Mouse (Mus musculus) megakaryocyte, embryonic 14.5 days (primary cell): ENCODE measurements around the gene Nubp1. TPM values are rescaled to one million over a fixed set of nuclear protein-coding genes. Genes with fewer than 3 reads are reported as not detected.

Experiments used
- H3K27me3 ChIP-seq: replicated peaks from 2 replicates; pipeline ENCODE3; 2012; ENCODE audit warnings: inconsistent platforms
- H3K36me3 ChIP-seq: replicated peaks from 2 replicates; pipeline ENCODE3; 2012; ENCODE audit warnings: low read length, inconsistent platforms, mixed read lengths
- H3K4me1 ChIP-seq: 2 replicates; pipeline ENCODE4 v1.6.1; 2012; ENCODE audit warnings: inconsistent platforms
- H3K4me3 ChIP-seq: replicated peaks from 2 replicates; pipeline ENCODE3; 2012; ENCODE audit warnings: moderate library complexity, mild to moderate bottlenecking, inconsistent platforms
- H3K9me3 ChIP-seq: 2 replicates; pipeline ENCODE4 v1.6.1; 2012; ENCODE audit warnings: inconsistent platforms
- FLI1 ChIP-seq: IDR thresholded peaks from 2 replicates; pipeline ENCODE4 v1.6.1; 2012; ENCODE audit warnings: low read length, inconsistent platforms, mixed read lengths
- GATA1 ChIP-seq: IDR thresholded peaks from 3 replicates; pipeline ENCODE4 v1.6.1; 2012; ENCODE audit warnings: mixed read lengths, low read length, inconsistent platforms, borderline replicate concordance
- polyA plus RNA-seq: library from polyadenylated mRNA; stranded (reverse); fragments of >175 nt; gene quantifications from 2 replicates; pipeline ENCODE4 v1.2.3, GENCODE M21; 2012; ENCODE audit warnings: low replicate concordance; ENCODE audit not compliant: insufficient read depth

Nubp1 gene
- polyA plus RNA-seq, 1 experiment = 20.5 TPM

DNA sequence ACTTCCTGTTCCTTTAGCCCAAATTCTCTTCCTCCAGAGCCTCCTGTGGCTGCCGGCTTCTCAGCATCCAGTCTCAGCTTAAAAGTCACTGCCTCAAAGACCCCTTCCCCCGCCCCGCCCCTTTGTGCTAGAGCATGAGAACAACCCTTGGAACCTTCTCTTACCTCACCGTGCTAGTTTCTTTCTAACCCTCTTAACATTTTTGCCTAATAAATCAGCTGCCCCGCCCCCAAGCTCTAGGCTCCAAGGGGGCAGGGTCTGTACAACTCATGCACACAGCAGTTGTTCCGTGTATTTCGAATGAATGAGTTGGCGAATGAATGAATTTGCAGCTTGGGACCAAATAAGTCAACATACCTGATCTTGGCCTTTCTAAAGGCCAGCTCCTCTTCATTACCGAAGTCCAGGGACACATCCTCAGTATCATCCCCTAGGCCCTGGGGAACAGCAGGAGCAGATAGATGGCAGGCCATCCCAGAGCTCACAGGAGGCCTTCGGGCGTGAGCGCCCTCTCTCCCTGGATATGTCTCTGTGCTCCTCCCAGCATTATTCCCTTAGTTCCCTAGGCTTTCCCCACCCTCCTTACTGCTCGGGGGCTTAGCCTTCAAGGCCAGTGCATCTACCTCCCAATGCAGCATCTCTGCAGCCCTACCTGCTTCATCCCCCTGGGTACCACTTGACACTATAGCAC, 35.0 kb downstream of the Nubp1 start:
- no peak overlapping the region for H3K4me3 ChIP-seq
- H3K4me1 ChIP-seq = peaks cover 4% of the 10 kb centered on the region
- H3K9me3 ChIP-seq = no peaks in the 10 kb centered on the region
- TF ChIP-seq FLI1 (no peak), GATA1 (no peak)
- no peaks in the 10 kb centered on the region for H3K36me3 ChIP-seq
- peaks cover 18% of the 10 kb centered on the region for H3K27me3 ChIP-seq

- no peaks in the 10 kb centered on the region for H3K36me3 ChIP-seq
- peaks cover 20% of the 10 kb centered on the region for H3K27me3 ChIP-seq
- TF ChIP-seq GATA1 (no peak), FLI1 (no peak)
- H3K4me3 ChIP-seq = no peak within 1 kb of the TSS
- H3K4me1 ChIP-seq = peaks cover 4% of the 10 kb centered on the region
- H3K9me3 ChIP-seq = no peaks in the 10 kb centered on the region
Observed at GRCm38 (mm10) chr16:10447264-10447594, 35.5 kb downstream of the Nubp1 start, which contains the start of gene Tvp23a. Gene Tvp23a (minus strand): TSS chr16:10447362.

DNA sequence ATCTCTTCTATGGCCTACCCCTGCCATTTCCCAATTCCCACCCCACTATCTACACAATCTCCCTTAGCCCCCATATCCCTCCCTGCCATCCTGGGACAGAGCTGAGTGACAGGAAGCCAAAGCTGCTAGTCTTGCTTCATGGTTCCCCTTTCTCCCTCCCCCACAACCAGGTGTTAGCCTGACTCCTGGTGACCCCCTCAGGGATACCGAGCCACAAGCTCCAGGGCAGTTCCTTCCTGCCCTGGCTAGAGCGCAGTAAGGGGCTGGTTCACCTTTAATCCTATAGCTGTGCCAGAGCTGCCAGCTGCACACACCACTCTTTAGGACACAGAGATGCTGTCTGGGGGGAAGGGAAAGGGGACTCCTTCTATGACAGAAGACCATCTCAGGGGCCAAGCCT, 36.0 kb downstream of the Nubp1 start:
- Histone ChIP-seq H3K9me3 (no peaks in the 10 kb centered on the region), H3K36me3 (no peaks in the 10 kb centered on the region), H3K4me3 (no peak overlapping the region), H3K4me1 (peaks cover 4% of the 10 kb centered on the region), H3K27me3 (peaks cover 22% of the 10 kb centered on the region)
- TF ChIP-seq FLI1 = no peak

DNA sequence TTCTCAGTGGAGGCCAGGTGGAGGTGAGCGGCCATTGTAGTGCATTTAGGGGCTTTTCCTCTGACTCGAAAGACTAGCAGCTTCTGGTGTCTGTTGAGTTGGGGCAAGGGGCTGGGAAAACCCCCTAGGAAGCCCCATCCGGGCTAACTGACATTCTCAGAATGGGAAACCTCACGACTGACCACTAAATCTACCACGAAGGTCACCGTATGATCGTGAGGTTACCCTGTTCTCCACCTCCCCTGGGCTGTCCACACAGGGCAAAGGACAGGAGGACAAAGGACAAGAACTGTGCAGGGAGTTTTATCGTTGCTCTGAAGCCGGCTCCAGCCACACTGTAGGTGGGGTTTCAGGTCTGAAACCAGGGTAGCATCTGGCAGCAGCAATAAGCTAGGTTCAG, 37.2 kb downstream of the Nubp1 start:
- Histone ChIP-seq H3K36me3 (no peaks in the 10 kb centered on the region), H3K4me3 (no peak overlapping the region), H3K9me3 (no peaks in the 10 kb centered on the region), H3K27me3 (peaks cover 25% of the 10 kb centered on the region), H3K4me1 (peaks cover 4% of the 10 kb centered on the region)
- TF ChIP-seq GATA1 = no peak
- no peak for TF ChIP-seq FLI1

GRCm38 (mm10) chr16:10451906-10452305, 40.2 kb downstream of the Nubp1 start:
- H3K9me3 ChIP-seq = no peaks in the 10 kb centered on the region
- H3K4me1 ChIP-seq = no peaks in the 10 kb centered on the region

GRCm38 (mm10) chr16:10452445-10452896, 40.7 kb downstream of the Nubp1 start:
- Histone ChIP-seq H3K4me3 (no peak overlapping the region), H3K27me3 (peaks cover 21% of the 10 kb centered on the region), H3K9me3 (no peaks in the 10 kb centered on the region), H3K4me1 (no peaks in the 10 kb centered on the region), H3K36me3 (no peaks in the 10 kb centered on the region)
- TF ChIP-seq GATA1 = no peak
- no peak for TF ChIP-seq FLI1

More at GRCm38 (mm10) chr16:10451906-10452305, 40.2 kb downstream of the Nubp1 start:
- H3K27me3 ChIP-seq = peaks cover 24% of the 10 kb centered on the region
- no peaks in the 10 kb centered on the region for H3K36me3 ChIP-seq
- TF ChIP-seq FLI1 = no peak
- TF ChIP-seq GATA1 = no peak
- no peak overlapping the region for H3K4me3 ChIP-seq

GRCm38 (mm10) chr16:10453872-10454582, 42.3 kb downstream of the Nubp1 start:
- no peak for TF ChIP-seq FLI1
- no peak for TF ChIP-seq GATA1
- Histone ChIP-seq H3K27me3 (peaks cover 17% of the 10 kb centered on the region), H3K4me3 (no peak overlapping the region), H3K4me1 (no peaks in the 10 kb centered on the region), H3K36me3 (no peaks in the 10 kb centered on the region), H3K9me3 (no peaks in the 10 kb centered on the region)

DNA sequence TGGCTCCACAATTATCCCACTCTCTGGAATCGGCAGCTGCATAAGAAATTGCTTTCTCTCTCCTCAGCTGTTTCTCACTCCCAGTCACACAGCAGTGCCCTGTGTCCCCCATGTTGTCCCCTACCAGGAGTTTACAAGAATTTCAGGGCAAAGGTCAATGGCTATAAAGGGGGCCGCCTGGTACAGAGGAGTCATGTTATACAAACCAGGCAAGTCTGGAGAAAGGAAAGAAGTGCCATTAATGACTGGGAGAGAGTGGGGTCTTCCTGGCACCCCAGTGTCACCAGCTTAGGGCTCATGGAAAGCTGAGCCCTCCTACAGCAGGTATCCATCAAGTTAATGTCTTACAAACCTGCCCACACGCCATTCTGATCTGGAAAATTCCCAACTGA, 42.8 kb downstream of the Nubp1 start:
- H3K9me3 ChIP-seq = peaks cover under 1% of the 10 kb centered on the region; the same call in 1 of the 2 replicates
- H3K4me1 ChIP-seq = no peaks in the 10 kb centered on the region
- H3K36me3 ChIP-seq = no peaks in the 10 kb centered on the region
- no peak overlapping the region for H3K4me3 ChIP-seq
- TF ChIP-seq GATA1 (no peak), FLI1 (no peak)
- peaks cover 16% of the 10 kb centered on the region for H3K27me3 ChIP-seq

GRCm38 (mm10) chr16:10460188-10460587, 48.4 kb downstream of the Nubp1 start:
- Histone ChIP-seq H3K36me3 (no peaks in the 10 kb centered on the region), H3K9me3 (peaks cover 5% of the 10 kb centered on the region; the same call in 1 of the 2 replicates), H3K27me3 (peaks cover 10% of the 10 kb centered on the region), H3K4me1 (peaks cover 6% of the 10 kb centered on the region), H3K4me3 (no peak overlapping the region)
- no peak for TF ChIP-seq FLI1
- TF ChIP-seq GATA1 = no peak

GRCm38 (mm10) chr16:10461178-10461577, 49.4 kb downstream of the Nubp1 start:
- H3K4me1 ChIP-seq = peaks cover 6% of the 10 kb centered on the region
- H3K9me3 ChIP-seq = peaks cover 5% of the 10 kb centered on the region; the same call in 1 of the 2 replicates
- TF ChIP-seq FLI1 = no peak
- no peak for TF ChIP-seq GATA1
- no peak overlapping the region for H3K4me3 ChIP-seq
- peaks cover 8% of the 10 kb centered on the region for H3K27me3 ChIP-seq
- H3K36me3 ChIP-seq = no peaks in the 10 kb centered on the region
